Mouse (Mus musculus) C2C12 (cell line): ENCODE results near the gene Ntrk2. TPM values are rescaled to one million over a fixed set of nuclear protein-coding genes. Genes with fewer than 3 reads are reported as not detected.

Experiments
- H3K27me3 ChIP-seq: one replicate; pipeline ENCODE4 v1.6.1; 2011; ENCODE audit not compliant: control insufficient read depth, insufficient read depth, insufficient read length
- H3K36me3 ChIP-seq: one replicate; pipeline ENCODE4 v1.6.1; 2011; ENCODE audit not compliant: control insufficient read depth, insufficient read depth
- H3K4me3 ChIP-seq: one replicate; pipeline ENCODE4 v1.5.1; 2011; ENCODE audit warnings: mild to moderate bottlenecking, control low read depth; ENCODE audit not compliant: poor library complexity, insufficient read depth, severe bottlenecking
- H3K79me2 ChIP-seq: one replicate; pipeline ENCODE4 v1.6.1; 2011; ENCODE audit not compliant: control insufficient read depth, insufficient read depth
- H3K79me3 ChIP-seq: one replicate; pipeline ENCODE4 v1.6.1; 2011; ENCODE audit warnings: low read depth, control low read depth
- H3ac ChIP-seq: one replicate; pipeline ENCODE3; 2011; ENCODE audit warnings: low read depth; ENCODE audit not compliant: control insufficient read depth, insufficient read length
- CEBPB ChIP-seq: IDR thresholded peaks from one replicate; pipeline ENCODE4 v1.6.1; 2011; ENCODE audit warnings: low read depth, mild to moderate bottlenecking, control low read depth, moderate library complexity
- CTCF ChIP-seq: IDR thresholded peaks from one replicate; pipeline ENCODE4 v1.5.1; 2011; ENCODE audit not compliant: control insufficient read depth, insufficient read depth, insufficient read length
- FOSL1 ChIP-seq: IDR thresholded peaks from one replicate; pipeline ENCODE4 v1.8.0; 2011; ENCODE audit warnings: mild to moderate bottlenecking, low read length; ENCODE audit not compliant: poor library complexity, insufficient read depth, severe bottlenecking
- MAX ChIP-seq: IDR thresholded peaks from one replicate; pipeline ENCODE4 v1.6.1; 2011; ENCODE audit warnings: mild to moderate bottlenecking, control low read depth
- MYOD1 ChIP-seq: IDR thresholded peaks from one replicate; pipeline ENCODE4 v1.6.1; 2011; ENCODE audit warnings: low read depth; ENCODE audit not compliant: control insufficient read depth, insufficient read length
- MYOG ChIP-seq: IDR thresholded peaks from one replicate; pipeline ENCODE4 v1.6.1; 2011; ENCODE audit not compliant: control insufficient read depth, insufficient read length; ENCODE audit errors: extremely low read depth
- USF1 ChIP-seq: IDR thresholded peaks from one replicate; pipeline ENCODE4 v1.6.1; 2011; ENCODE audit warnings: low read depth, mild to moderate bottlenecking, control low read depth, moderate library complexity
- polyA plus RNA-seq: library from polyadenylated mRNA; unstranded; fragments of >200 nt; fragmentation: generic; extraction: Trizol; gene quantifications from one replicate; pipeline ENCODE4 v1.2.1, GENCODE M21; 2012; ENCODE audit warnings: missing spikeins

The Ntrk2 gene
- polyA plus RNA-seq, 1 experiment, result not detected

- Histone ChIP-seq H3K79me2 (no peaks in the 10 kb centered on the region), H3K4me3 (no peak overlapping the region), H3K27me3 (no peaks in the 10 kb centered on the region), H3ac (no peak overlapping the region), H3K36me3 (no peaks in the 10 kb centered on the region), H3K79me3 (no peaks in the 10 kb centered on the region)
- peak; percentile 79 for TF ChIP-seq CEBPB
- TF ChIP-seq USF1, result no peak
- TF ChIP-seq MAX, result no peak
Observed at GRCm38 (mm10) chr13:59073635-59074256, 267.4 kb downstream of the Ntrk2 start.

- H3ac ChIP-seq, result no peak overlapping the region
- H3K79me3 ChIP-seq, result no peaks in the 10 kb centered on the region
- no peaks in the 10 kb centered on the region for H3K36me3 ChIP-seq
- H3K4me3 ChIP-seq, result no peak overlapping the region
- H3K79me2 ChIP-seq, result no peaks in the 10 kb centered on the region
- TF ChIP-seq CTCF, result no peak
- no peaks in the 10 kb centered on the region for H3K27me3 ChIP-seq
Observed at GRCm38 (mm10) chr13:59076489-59076888, 270.1 kb downstream of the Ntrk2 start.

GRCm38 (mm10) chr13:59079761-59080461 is 273.5 kb downstream of the Ntrk2 start:
- Histone ChIP-seq H3K36me3 (no peaks in the 10 kb centered on the region), H3K79me3 (no peaks in the 10 kb centered on the region), H3ac (no peak overlapping the region), H3K79me2 (no peaks in the 10 kb centered on the region), H3K27me3 (no peaks in the 10 kb centered on the region), H3K4me3 (no peak overlapping the region)
- TF ChIP-seq USF1 (no peak), MAX (no peak), FOSL1 (no peak), CEBPB (no peak), MYOD1 (no peak)

GRCm38 (mm10) chr13:59080468-59080867 is 274.1 kb downstream of the Ntrk2 start:
- H3K79me3 ChIP-seq, result no peaks in the 10 kb centered on the region
- TF ChIP-seq MYOG (no peak), USF1 (no peak), CEBPB (no peak), FOSL1 (no peak), MYOD1 (no peak)
- no peak overlapping the region for H3K4me3 ChIP-seq
- H3K27me3 ChIP-seq, result no peaks in the 10 kb centered on the region
- no peaks in the 10 kb centered on the region for H3K36me3 ChIP-seq
- H3ac ChIP-seq, result no peak overlapping the region
- H3K79me2 ChIP-seq, result no peaks in the 10 kb centered on the region

GRCm38 (mm10) chr13:59089016-59089415 is 282.6 kb downstream of the Ntrk2 start:
- TF ChIP-seq MYOD1, result no peak
- TF ChIP-seq MYOG, result no peak
- TF ChIP-seq CEBPB, result no peak
- no peak for TF ChIP-seq USF1
- TF ChIP-seq MAX, result no peak
- TF ChIP-seq CTCF, result no peak
- no peak for TF ChIP-seq FOSL1

GRCm38 (mm10) chr13:59091138-59091971 is 285.0 kb downstream of the Ntrk2 start:
- H3K79me3 ChIP-seq, result no peaks in the 10 kb centered on the region
- H3K36me3 ChIP-seq, result no peaks in the 10 kb centered on the region
- TF ChIP-seq CTCF (no peak), USF1 (no peak), FOSL1 (no peak), MYOG (no peak), CEBPB (no peak), MYOD1 (no peak), MAX (no peak)
- no peaks in the 10 kb centered on the region for H3K27me3 ChIP-seq
- no peak overlapping the region for H3ac ChIP-seq
- H3K4me3 ChIP-seq, result no peak overlapping the region
- H3K79me2 ChIP-seq, result no peaks in the 10 kb centered on the region

More at GRCm38 (mm10) chr13:59089016-59089415, 282.6 kb downstream of the Ntrk2 start:
- H3K79me2 ChIP-seq, result no peaks in the 10 kb centered on the region
- H3K36me3 ChIP-seq, result no peaks in the 10 kb centered on the region
- H3K27me3 ChIP-seq, result no peaks in the 10 kb centered on the region
- no peak overlapping the region for H3ac ChIP-seq
- H3K4me3 ChIP-seq, result no peak overlapping the region
- no peaks in the 10 kb centered on the region for H3K79me3 ChIP-seq
